Mouse (Mus musculus) 416B (cell line): ENCODE measurements around the gene 1700029H14Rik.

Experiments used
- DNase-seq: peaks from one replicate; pipeline ENCODE4 v3.0.0; 2011; ENCODE audit warnings: low read depth

The 1700029H14Rik gene

DNA sequence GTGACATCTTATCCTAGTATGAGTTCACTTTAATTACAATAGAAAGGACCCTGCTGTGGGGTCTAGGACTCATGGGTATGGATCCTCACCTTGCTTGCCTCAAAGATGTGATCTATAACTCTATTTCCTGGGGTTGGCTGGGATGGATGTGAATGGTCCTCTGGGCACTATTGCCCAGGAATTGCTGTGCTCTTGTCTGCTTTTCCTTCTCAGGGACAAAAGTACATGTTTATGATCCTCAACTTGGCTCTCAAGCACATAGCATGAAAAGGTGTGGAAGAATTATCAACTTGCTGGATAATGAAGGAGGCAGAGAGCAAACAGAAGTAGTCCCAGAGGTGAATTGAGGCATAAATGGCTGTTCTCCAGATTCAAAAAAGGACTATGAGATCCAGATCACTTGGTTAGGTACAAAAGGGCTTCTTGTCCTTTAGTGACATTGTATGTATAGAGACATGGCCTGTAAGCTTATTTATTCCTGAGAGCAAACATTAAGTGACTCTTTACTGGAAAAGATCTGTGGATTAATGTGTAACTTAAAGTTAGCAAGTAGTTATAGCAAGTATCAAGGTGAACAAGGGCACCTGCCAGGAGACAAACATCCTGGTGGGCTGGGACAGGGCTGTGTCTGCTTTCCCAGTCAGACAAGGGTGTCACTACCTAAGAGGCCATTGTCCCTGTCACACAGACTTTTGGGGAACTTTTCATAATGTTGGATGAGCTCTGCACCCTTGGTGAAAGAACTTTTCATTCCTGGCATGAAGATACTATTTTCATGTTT is 57.2 kb downstream of the 1700029H14Rik start:
- DNase-seq, result no peak

- peak; percentile 88 for DNase-seq
Observed at GRCm38 (mm10) chr8:13503936-13504606, 58.2 kb downstream of the 1700029H14Rik start.

DNA sequence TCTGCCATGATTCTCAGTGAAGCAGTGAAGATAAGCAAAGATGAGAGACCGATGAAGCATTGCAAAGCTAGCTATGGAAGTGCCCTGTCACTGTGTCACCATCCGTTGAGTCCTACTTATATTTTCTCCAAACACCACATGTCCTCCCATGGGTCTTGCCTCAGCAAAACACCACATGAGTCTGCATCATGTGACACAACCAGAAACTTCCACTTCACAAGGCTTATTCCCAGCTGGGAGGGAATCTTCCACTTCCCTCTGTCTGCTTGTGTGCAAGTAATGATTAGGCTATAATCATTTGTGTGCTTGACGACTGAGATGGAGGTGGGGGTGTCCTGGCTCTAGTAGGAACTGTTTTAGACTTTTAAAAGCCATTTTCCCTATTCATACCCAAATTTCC is 61.0 kb downstream of the 1700029H14Rik start:
- no peak for DNase-seq
